Mouse (Mus musculus) myocyte (in vitro differentiated cells): Measurements from ENCODE around the gene Cacna2d3. TPM values are rescaled to one million over a fixed set of nuclear protein-coding genes. Genes with fewer than 3 reads are reported as not detected.

Experiments used
- H3K27me3 ChIP-seq: one replicate; pipeline ENCODE4 v1.6.1; 2011; ENCODE audit not compliant: control insufficient read depth, insufficient read depth, insufficient read length
- H3K36me3 ChIP-seq: one replicate; pipeline ENCODE4 v1.6.1; 2011; ENCODE audit not compliant: control insufficient read depth, insufficient read depth
- H3K4me2 ChIP-seq: one replicate; pipeline ENCODE4 v1.6.1; 2011; ENCODE audit warnings: low read depth, control low read depth
- H3K4me3 ChIP-seq: one replicate; pipeline ENCODE4 v1.5.1; 2011; ENCODE audit warnings: mild to moderate bottlenecking, control low read depth, moderate library complexity
- H3K79me2 ChIP-seq: one replicate; pipeline ENCODE4 v1.6.1; 2011; ENCODE audit not compliant: control insufficient read depth, insufficient read depth
- H3ac ChIP-seq: one replicate; pipeline ENCODE4 v1.6.1; 2011; ENCODE audit not compliant: control insufficient read depth, insufficient read length
- CEBPB ChIP-seq: IDR thresholded peaks from 2 replicates; pipeline ENCODE4 v1.6.1; 2011; ENCODE audit warnings: mild to moderate bottlenecking, moderate library complexity; ENCODE audit not compliant: poor library complexity, insufficient read depth, severe bottlenecking
- E2F4 ChIP-seq: IDR thresholded peaks from one replicate; pipeline ENCODE4 v1.6.1; 2011; ENCODE audit warnings: mild to moderate bottlenecking, control low read depth, moderate library complexity; ENCODE audit not compliant: insufficient read depth
- MAX ChIP-seq: IDR thresholded peaks from one replicate; pipeline ENCODE4 v1.6.1; 2011; ENCODE audit warnings: low read depth, mild to moderate bottlenecking, control low read depth
- MYOD1 ChIP-seq, 3 experiments: IDR thresholded peaks; one replicate each; pipeline ENCODE4 v1.6.1; 2011; ENCODE audit warnings: control low read depth in 2 of 3, low read depth in 2 of 3, mild to moderate bottlenecking in 2 of 3, moderate library complexity in 1 of 3; ENCODE audit not compliant: insufficient read length in 2 of 3, control insufficient read depth in 1 of 3
- MYOG ChIP-seq, 3 experiments: IDR thresholded peaks; one replicate each; pipeline ENCODE4 v1.6.1; 2011; ENCODE audit warnings: control low read depth in 2 of 3, low read depth in 2 of 3, mild to moderate bottlenecking in 2 of 3; ENCODE audit not compliant: insufficient read length in 2 of 3, control insufficient read depth in 1 of 3, insufficient read depth in 1 of 3
- POLR2A ChIP-seq: IDR thresholded peaks from one replicate; pipeline ENCODE4 v1.6.1; 2011; ENCODE audit warnings: low read depth, mild to moderate bottlenecking, control low read depth, moderate library complexity; ENCODE audit not compliant: insufficient read length
- POLR2AphosphoS2 ChIP-seq: IDR thresholded peaks from one replicate; pipeline ENCODE4 v1.6.1; 2011; ENCODE audit warnings: low read depth, control low read depth; ENCODE audit not compliant: insufficient read length
- REST ChIP-seq: IDR thresholded peaks from one replicate; pipeline ENCODE4 v1.6.1; 2011; ENCODE audit warnings: mild to moderate bottlenecking, control low read depth, moderate library complexity; ENCODE audit not compliant: insufficient read depth, insufficient read length
- SRF ChIP-seq: IDR thresholded peaks from one replicate; pipeline ENCODE4 v1.6.1; 2011; ENCODE audit warnings: low read depth; ENCODE audit not compliant: control insufficient read depth, insufficient read length
- TCF12 ChIP-seq: IDR thresholded peaks from one replicate; pipeline ENCODE4 v1.6.1; 2011; ENCODE audit warnings: mild to moderate bottlenecking, control low read depth; ENCODE audit not compliant: poor library complexity, insufficient read depth, severe bottlenecking
- TCF3 ChIP-seq: IDR thresholded peaks from one replicate; pipeline ENCODE4 v1.6.1; 2011; ENCODE audit warnings: low read depth, control low read depth; ENCODE audit not compliant: insufficient read length
- USF1 ChIP-seq: IDR thresholded peaks from one replicate; pipeline ENCODE4 v1.6.1; 2011; ENCODE audit warnings: low read depth, mild to moderate bottlenecking, control low read depth, moderate library complexity
- polyA plus RNA-seq: library from polyadenylated mRNA; unstranded; fragments of >200 nt; fragmentation: generic; extraction: Trizol; gene quantifications from one replicate; pipeline ENCODE4 v1.2.1, GENCODE M21; 2012; ENCODE audit warnings: missing spikeins

The Cacna2d3 gene
- polyA plus RNA-seq, 1 experiment = 0.10 TPM

DNA sequence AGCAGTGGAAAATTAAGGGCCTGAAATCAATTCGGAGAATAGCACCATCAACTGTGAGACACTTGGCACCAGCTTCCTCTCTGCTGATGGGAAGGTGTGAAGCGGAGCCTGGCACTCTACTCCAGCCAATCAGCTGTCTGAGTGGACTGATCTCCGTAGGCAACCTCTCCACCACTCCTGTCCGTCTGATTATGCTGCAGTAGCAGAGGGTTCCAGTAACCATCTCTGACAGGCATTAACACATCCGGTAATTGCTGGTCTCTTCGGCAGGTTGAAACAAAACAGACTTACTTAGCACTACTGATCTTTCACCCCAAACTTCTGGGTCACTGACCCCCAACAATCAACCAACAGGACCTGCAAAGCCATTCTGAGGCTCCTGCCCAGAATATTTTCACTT, 112.9 kb downstream of the Cacna2d3 start:
- Histone ChIP-seq H3K79me2 (no peaks in the 10 kb centered on the region), H3ac (no peak overlapping the region), H3K27me3 (no peaks in the 10 kb centered on the region), H3K4me3 (no peak overlapping the region), H3K36me3 (no peaks in the 10 kb centered on the region), H3K4me2 (no peak overlapping the region)
- TF ChIP-seq E2F4 = no peak
- TF ChIP-seq CEBPB = no peak
- no peak for TF ChIP-seq MYOG (IDR thresholded peaks at IDR 0.05; ENCODE audit: control insufficient read depth in 1 of 3, insufficient read depth in 1 of 3, insufficient read length in 2 of 3, low read depth in 2 of 3)
- TF ChIP-seq POLR2AphosphoS2 = no peak
- no peak for TF ChIP-seq TCF12
- no peak for TF ChIP-seq REST
- no peak for TF ChIP-seq SRF
- no peak for TF ChIP-seq USF1
- no peak for TF ChIP-seq TCF3

DNA sequence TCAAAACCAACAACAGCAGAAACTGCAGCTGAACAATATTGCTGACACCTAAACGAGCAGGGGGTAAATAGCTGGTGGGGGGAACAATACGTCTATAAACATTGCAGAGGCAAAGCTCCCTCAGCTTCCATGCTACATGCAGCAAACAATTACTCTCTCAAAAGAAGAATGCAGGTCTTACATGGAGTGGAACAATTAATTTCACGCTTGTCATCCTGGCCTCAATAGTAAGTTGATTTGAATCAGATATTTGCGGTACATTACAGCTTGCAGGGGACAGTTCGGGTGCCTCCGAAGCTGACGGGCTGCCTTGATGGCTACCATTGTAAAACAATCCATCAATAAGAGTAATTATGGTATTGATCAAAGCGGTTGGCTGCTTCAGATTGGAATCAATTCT, 122.2 kb downstream of the Cacna2d3 start:
- TF ChIP-seq MAX = no peak
- no peak for TF ChIP-seq MYOG (IDR thresholded peaks at IDR 0.05; ENCODE audit: control insufficient read depth in 1 of 3, insufficient read depth in 1 of 3, insufficient read length in 2 of 3, low read depth in 2 of 3)
- TF ChIP-seq E2F4 = no peak
- TF ChIP-seq POLR2A = no peak
- no peak for TF ChIP-seq MYOD1 (IDR thresholded peaks at IDR 0.05; ENCODE audit: control insufficient read depth in 1 of 3, insufficient read length in 2 of 3, low read depth in 2 of 3)
- no peak for TF ChIP-seq TCF12
- no peak for TF ChIP-seq TCF3
- no peak for TF ChIP-seq REST
- TF ChIP-seq POLR2AphosphoS2 = no peak
- TF ChIP-seq USF1 = no peak
- Histone ChIP-seq H3K4me3 (no peak overlapping the region), H3K4me2 (no peak overlapping the region), H3ac (no peak overlapping the region), H3K79me2 (no peaks in the 10 kb centered on the region), H3K27me3 (no peaks in the 10 kb centered on the region), H3K36me3 (no peaks in the 10 kb centered on the region)

DNA sequence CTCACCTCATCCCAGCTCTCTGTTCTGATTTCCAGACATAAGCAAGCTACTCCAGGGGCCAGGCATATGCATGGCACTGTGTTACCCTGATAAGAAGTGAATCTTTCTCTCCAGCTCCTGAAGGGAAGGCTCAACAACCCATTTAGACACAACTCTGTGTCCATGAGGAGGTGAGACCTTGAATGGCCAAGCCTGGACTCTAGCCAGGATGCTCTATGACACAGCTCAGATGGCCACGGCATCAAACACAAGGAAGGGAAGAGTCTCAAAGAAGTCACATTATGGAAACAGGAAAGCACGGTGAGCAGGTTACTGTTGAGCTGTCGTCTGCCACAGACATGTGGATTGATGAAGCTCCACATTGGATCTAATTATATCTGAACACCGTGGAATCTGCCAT, 128.8 kb downstream of the Cacna2d3 start:
- Histone ChIP-seq H3K4me2 (no peak overlapping the region), H3K36me3 (no peaks in the 10 kb centered on the region), H3K4me3 (no peak overlapping the region), H3K79me2 (no peaks in the 10 kb centered on the region), H3ac (no peak overlapping the region), H3K27me3 (no peaks in the 10 kb centered on the region)
- TF ChIP-seq MYOD1 (IDR thresholded peaks at IDR 0.05; ENCODE audit: control insufficient read depth in 1 of 3, insufficient read length in 2 of 3, low read depth in 2 of 3) = no peak
- TF ChIP-seq REST = no peak
- TF ChIP-seq SRF = no peak
- no peak for TF ChIP-seq E2F4

DNA sequence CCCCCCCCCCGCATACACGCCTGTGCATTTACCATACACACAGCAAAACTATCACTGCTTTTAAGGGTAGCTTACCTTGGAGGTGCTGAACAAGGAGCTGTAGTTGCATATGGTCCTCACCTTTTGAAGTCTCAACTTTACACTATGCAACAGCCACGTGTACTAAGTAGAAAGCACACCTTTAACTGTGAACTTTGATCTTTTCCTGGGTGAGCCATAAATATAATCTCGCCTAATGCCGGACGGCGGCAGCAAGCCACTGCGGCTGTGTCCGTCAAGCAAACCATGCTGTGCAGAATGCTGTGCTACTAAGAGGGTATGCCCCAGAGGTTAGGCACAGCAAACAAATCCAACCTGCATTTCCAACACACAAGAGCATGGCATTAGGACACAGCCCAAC, 132.0 kb downstream of the Cacna2d3 start:
- Histone ChIP-seq H3K79me2 (no peaks in the 10 kb centered on the region), H3K36me3 (no peaks in the 10 kb centered on the region), H3K4me3 (no peak overlapping the region), H3K27me3 (no peaks in the 10 kb centered on the region), H3ac (no peak overlapping the region), H3K4me2 (no peak overlapping the region)
- no peak for TF ChIP-seq POLR2A
- TF ChIP-seq REST = no peak
- TF ChIP-seq MYOD1 (IDR thresholded peaks at IDR 0.05; ENCODE audit: control insufficient read depth in 1 of 3, insufficient read length in 2 of 3, low read depth in 2 of 3) = no peak
- no peak for TF ChIP-seq MYOG (IDR thresholded peaks at IDR 0.05; ENCODE audit: control insufficient read depth in 1 of 3, insufficient read depth in 1 of 3, insufficient read length in 2 of 3, low read depth in 2 of 3)
- no peak for TF ChIP-seq POLR2AphosphoS2
- no peak for TF ChIP-seq SRF

DNA sequence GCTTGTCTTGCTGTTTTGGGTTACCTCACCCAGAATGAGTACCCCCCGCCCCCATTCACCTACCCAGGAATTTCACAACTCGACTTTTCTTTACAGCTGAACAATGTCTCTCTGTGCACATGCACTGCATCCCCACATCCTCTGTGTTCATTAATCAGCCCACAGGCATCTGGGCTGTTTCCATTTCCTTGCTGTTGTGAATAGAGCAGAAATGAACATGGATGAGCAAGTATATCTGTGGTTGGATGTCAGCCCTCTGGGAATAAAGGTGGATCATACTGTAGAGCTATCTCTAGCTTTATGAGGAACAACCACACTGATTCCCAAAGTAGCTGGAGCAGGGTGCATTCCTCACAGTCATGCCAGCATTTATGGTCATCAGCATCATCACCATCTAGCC, 139.7 kb downstream of the Cacna2d3 start:
- Histone ChIP-seq H3ac (no peak overlapping the region), H3K4me3 (no peak overlapping the region), H3K4me2 (no peak overlapping the region), H3K79me2 (no peaks in the 10 kb centered on the region), H3K36me3 (no peaks in the 10 kb centered on the region), H3K27me3 (no peaks in the 10 kb centered on the region)
- TF ChIP-seq CEBPB (no peak), MYOD1 (IDR thresholded peaks at IDR 0.05; ENCODE audit: control insufficient read depth in 1 of 3, insufficient read length in 2 of 3, low read depth in 2 of 3) (no peak), TCF3 (no peak), POLR2A (no peak), TCF12 (no peak), MYOG (IDR thresholded peaks at IDR 0.05; ENCODE audit: control insufficient read depth in 1 of 3, insufficient read depth in 1 of 3, insufficient read length in 2 of 3, low read depth in 2 of 3) (no peak), USF1 (no peak), MAX (no peak)
